Mouse (Mus musculus): ENCODE data around the gene Rbfox3.

The Rbfox3 gene

DNA sequence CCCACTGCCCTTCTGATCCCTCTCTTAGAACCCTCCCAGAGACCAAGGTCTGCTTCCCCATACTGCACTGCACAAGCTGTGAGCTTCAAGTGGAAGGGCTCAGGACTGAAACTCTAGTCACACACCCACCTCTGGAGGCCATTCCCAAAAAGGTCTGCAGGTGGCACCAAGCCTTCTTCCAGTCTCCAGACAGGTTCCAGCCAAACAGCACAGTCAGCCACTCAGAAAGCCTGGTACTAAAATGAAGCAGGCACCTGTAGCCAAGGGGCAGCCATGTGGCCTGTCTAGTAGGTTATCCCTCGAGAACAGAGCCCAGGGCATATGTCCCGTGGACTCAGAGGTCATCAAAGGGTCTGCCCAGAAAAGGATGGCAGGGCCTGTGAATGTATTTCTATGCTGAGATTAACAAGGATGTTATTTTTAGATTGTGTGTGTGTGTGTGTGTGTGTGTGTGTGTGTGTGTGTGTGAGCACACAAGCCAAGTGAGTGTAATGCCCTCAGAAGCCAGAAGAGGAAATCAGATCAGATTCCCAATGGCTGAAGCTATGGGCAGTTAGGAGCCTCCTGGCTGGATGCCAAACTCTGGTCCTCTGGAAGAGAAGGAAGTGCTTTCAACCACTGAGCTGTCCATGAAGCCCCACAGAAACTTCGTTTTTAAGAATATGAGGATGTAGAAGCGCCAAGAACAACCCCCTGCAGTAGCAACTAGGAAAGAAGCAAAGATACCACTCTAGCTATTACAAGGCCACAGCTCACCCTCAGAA, at the start of gene Rbfox3:
Rbfox3 (minus strand) TSS at position 291 of the 764 bp plus-strand sequence.
- DNase-seq (ENCODE audit: low spot score in 2 of 2) = no peak

DNA sequence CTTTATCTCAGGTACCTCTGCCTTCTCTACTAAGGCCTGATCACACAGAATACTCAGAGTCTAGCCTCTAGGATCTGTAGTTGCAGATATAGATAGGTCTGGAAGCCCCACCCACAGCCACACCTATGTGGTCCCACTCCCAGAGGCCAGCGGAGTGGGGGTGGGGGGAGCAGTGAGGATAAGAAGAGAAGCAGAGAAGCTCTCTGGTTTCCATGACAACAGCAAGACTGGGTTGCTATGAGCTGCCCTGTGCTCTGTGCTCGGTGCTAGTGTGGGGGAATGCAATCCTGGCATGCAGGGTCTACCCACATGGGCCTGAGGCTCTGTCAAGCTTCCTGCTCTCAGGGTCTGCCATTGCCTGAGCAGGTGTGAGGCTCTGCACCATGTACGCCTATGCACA, 49.3 kb upstream of the Rbfox3 start:
- DNase-seq (ENCODE audit: low spot score in 2 of 2) = no peak

DNA sequence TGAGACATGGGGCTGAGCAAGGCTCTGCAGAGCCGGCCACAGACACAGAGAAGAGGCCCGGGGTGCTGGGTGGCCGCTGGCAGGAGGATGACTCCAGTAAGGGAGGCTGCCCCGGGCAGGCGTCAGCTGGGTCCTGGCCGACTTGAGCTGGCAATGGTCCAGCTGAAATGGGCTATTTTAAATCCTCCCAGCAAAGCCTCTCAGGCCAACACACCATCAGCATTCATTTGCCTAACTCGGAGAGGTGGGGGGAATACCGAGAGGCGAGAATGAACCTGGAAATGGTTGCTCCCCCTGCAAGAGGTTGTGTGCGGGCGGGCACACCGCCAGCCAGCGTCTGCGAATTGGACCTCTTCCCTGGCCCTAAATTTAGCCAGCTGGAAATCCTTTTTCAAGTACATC, 45.7 kb upstream of the Rbfox3 start:
- DNase-seq (ENCODE audit: low spot score in 2 of 2) = no peak

DNA sequence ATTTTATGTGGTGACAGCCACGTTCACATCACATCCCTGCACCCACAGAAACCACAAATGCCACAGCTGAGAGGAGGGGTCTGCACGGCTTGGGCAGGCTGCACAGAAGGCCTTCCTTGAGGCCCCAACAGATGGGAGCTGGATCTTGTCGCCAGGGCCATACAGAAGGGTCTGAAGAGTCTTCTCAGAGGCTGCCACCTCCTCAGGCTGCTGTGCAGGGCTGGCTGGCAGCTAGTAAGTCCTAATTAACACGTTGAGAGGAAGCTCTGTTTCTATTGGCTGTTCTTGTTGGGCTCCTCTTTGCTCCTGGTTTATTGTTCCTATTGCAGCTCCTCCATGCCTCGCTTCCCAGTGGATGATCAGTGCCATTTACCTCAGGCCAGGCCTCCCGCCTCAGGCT, 43.6 kb upstream of the Rbfox3 start:
- no peak for DNase-seq (ENCODE audit: low spot score in 2 of 2)

DNA sequence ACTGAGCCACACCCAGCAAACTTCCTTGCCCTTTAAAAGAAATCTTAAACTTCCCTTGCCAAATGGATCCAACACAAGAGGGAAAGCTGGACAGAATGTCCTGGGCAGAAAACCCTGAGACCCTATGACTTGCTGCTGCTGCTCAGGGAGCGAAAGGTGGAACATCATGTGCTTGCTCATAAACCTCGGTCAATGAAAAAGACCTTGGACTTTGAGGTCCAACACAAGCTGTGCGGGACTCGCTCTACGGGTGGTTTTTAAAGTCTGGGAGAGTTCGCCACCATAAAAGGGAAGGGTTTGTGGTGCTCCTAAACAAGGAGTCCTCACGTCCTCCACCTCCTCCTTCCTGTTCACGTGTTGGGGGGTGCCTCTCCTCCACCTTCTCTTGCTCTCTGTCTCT, 34.5 kb upstream of the Rbfox3 start:
- DNase-seq (ENCODE audit: low spot score in 2 of 2) = no peak

DNA sequence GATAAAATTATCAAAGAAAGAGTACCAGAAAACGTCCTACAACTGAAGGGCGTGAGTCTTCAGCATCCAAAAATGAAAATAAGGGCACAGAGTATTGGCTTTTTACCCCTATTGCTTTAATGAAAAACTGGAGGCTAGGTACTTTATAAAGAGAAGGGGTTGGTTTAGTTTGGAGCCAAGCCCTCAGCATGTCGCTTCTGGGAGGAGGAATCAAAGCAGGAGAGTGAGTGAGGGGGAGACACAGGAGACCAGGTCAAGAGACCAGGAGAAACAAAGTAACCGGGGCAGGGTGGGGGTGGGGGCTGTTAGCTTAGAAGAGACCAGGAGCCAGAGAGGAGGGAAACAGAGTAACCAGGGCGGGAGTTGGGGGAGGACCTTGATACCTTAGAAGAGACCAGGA, 29.9 kb upstream of the Rbfox3 start:
- DNase-seq (ENCODE audit: low spot score in 2 of 2) = no peak

DNA sequence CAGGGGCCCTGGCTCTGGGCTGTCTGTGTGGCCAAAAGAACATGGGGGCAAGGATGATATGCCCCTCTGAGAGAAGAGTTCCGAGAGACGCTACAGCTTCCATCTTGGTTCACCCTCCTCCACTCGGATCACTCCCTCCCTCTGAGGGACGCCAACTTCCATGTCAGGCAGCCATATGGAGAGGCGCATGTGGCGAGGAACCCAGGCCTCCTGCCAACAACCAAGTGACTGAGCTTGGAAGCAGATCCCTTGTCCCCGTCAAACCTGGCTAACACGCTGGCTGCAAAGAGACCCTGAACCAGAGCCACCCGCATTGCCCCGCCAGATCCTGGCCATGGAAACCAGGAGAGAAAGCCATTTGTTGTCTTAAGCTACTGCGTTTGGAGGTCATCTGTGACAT, 29.1 kb upstream of the Rbfox3 start:
- DNase-seq (ENCODE audit: low spot score in 2 of 2) = no peak

DNA sequence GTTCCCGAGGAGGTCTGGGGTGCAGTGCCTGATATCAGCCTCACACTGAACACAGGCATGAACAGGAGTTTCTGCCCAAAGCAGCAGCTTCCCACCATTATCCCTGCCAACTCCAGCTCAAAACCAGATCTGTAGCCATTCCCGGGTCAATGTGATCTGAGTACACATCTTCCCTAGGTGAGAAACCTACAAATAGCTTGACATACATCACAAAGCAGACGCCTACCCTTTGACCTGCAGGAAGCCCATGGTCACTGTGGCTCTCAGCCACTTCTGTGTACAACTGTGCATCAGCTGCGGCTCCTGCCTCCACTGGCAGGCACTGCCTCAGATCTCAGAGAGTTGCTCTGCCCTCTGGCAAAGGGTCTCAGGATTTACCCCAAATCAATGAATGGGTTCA, 28.3 kb upstream of the Rbfox3 start:
- no peak for DNase-seq (ENCODE audit: low spot score in 2 of 2)

DNA sequence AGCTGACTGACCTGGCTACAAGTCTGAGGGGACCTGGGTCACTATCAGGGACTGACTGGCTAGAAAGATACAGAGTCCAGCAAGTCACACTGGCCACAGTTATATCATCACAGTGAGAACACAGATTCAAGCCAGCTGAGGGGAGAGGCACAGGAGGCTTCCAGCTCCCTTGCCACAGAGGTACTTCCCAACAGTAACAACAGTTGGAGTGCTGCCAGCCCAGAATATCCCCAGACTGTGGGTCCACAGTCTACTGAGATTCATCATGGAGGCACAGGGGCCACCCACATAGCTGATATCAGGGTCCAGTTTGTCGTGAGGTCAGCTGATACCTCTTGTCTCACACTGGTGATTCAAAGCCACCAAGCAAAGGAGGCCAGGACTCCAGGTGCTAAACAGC, 23.5 kb upstream of the Rbfox3 start:
- no peak for DNase-seq (ENCODE audit: low spot score in 2 of 2)

DNA sequence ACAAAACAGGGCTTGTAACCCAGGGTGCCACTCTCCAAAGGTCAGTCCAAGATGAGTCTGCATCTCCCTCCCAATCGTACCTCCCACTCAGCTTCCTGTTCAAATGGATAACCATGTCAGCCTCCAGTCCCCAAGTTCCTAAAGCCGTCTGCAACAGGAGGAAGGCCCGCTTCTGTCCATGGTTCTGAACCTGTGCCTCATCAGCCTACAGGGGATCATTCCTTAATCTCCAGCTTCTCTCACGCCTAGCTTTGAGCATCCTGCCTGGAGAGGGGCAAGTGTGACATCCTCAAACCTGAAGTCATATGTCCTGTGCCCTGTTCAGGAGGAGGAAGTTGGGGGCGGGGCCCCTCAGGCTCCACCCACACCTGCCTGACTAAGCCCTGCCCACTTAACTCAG, 15.7 kb upstream of the Rbfox3 start:
- no peak for DNase-seq (ENCODE audit: low spot score in 2 of 2)

DNA sequence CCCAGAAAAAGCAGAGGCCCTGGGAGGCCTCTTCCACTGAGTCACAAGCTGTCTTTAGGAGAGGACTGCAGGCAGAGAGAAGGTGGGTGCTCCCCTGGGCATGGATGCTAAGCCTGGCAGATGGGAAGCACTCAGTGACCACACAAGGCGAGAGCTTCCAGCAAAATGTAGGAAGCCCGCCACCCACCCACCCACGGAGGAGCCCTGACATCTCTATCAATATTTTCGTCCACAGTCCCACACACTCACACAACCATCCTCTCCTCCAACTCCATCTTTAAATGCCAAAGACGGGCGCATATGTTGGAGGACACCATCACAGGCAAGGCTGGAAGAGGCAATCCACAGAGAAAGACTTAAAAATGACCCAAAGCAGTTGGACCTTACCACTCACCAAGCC, 10.5 kb upstream of the Rbfox3 start:
- DNase-seq (ENCODE audit: low spot score in 2 of 2) = no peak

DNA sequence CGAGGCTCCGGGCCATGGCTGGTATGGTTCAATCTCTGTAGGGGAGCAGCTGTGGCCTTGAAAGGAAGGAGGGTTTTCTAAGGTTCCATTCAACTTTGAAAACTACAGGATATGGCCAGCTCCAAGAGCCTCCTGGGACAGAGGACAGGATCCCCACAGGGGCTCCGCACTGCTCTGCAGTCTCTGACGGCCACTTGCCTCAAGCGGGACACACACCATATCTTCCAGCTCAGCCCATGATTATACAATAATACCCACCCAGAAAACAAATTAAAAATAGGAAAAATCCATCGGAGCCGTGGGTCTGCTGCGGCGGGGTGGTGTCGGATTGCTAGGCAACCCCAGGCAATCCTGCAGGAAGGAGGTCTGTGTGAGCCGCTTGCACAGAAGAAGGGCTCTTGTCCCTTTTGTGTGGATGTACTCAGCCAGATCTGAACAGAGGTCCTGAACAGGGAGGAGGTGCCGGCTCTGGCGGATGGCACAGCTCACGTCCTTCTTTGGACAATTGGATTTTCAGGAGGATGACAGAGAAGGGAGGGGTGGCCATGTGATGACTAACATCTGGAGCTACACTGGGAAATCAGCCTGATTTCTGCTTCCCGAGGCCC, 5.1 kb upstream of the Rbfox3 start:
- DNase-seq (ENCODE audit: low spot score in 2 of 2) = no peak

DNA sequence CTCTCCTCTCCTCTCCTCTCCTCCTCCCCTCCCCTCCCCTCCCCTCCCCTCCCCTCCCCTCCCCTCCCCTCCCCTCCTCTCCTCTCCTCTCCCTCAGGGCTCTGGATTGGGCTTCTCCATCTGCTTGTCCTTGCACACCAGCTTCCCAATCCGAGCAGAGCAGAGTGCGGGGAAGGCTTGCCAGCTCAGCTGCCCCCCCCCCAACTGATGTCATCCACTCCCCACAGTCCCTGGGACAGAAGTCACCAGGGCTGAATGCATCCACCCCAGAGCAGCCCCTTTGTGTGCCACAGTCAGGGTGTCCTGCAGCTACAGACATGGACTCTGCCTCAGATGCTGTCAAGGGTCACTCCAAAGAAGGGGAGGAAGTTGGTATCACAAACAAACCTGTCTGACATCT, 4.5 kb upstream of the Rbfox3 start:
- DNase-seq (ENCODE audit: low spot score in 2 of 2) = no peak

DNA sequence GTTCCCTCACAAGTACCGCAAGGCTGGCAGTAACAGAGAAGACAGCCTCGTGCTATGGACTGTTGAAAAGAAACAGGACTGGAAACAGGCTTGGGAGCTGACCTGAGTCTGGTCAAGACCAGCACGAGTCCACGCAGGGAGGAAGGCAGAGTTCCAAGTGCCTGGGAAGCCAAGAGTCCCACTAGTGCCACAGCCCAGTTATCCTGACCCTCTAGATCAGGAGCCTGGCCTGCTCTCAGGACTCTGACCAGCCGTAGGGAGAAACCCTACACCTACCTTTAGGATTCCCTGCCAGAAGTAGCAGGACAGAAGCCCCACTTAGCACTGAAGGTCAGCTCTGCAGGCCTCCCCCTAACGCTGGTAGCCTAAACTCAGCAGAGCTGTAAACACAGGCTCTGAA, 1.3 kb upstream of the Rbfox3 start:
- no peak for DNase-seq (ENCODE audit: low spot score in 2 of 2)

DNA sequence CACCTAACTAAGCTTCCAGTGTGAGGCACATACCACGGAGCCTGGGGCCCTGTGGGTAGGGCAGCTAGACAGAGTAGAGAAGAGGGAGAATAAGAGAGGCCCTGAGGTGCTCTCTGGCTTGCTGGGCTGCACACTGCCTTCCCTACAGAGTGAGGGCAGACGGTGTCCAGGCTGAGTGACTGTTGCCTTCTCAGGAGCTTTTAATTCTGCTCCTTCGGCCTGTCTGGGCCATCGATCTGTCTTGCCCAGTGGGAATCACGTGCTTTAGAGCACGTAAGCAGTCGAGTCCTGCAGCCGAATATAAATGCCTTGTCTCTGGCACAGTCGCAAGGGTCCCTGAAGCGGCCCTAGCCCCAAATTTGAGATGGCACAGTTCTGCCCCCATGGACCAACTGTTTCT, 641 bp downstream of the Rbfox3 start:
- DNase-seq (ENCODE audit: low spot score in 2 of 2) = no peak

DNA sequence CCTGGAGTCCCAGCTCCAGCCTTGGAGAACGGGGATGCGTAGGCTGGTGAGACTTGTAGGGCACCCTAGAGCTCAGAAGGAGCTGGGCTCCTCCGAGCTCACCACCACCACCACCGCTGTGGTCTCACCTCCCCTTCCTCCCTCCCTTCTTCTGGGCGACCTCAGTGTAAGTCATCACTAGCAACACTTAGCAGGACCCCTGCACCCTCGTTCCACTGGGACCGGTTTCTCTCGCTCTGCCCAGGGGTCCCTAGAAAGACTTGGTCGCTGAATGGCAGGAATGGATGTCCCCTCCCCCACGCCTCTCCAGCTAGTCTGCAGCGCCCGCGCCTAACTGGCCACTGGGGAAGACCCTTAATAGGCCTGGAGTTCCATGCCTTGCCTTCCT, 1.6 kb downstream of the Rbfox3 start:
- no peak for DNase-seq (ENCODE audit: low spot score in 2 of 2)

DNA sequence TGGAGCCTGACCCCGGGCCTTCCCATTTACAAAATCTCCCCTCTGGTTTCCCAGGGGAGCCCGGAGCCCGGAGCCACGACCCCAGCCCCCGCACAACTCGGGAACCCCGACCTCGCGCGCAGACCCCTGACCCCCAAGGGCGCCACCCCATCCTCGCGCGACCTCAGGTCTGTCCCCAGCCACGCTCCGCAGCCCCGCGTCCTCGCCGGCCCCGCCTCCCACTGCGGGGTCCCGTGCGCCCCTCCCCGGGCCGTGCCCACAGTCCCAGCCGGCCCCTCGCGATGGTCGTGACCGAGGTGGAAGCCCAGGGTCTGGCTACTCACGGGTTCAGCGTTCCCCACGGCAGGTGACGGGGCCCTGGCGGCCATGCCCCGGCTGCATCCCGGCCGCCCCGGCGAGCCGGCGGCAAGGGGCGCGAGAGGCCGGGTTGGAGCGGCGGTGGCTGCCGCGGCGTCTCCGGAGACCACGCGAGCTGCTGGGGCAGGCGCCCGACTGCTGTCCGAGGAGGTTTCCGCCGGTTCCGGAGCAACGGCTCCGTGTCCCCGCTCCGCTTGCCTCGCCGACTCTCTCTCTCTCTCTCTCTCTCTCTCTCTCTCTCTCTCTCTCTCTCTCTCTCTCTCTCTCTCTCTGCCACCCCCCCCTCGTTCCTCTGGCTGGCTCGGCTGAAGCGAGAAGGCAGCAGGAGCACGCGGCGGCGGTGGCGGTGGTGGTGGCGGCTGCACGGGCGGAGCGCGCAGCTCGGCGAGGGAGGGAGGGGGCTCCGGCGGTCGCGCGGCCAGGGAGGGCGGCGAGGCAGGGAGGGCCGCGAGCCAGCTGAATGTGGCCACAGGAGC, 2.2 kb downstream of the Rbfox3 start:
- DNase-seq (ENCODE audit: low spot score in 2 of 2) = no peak

DNA sequence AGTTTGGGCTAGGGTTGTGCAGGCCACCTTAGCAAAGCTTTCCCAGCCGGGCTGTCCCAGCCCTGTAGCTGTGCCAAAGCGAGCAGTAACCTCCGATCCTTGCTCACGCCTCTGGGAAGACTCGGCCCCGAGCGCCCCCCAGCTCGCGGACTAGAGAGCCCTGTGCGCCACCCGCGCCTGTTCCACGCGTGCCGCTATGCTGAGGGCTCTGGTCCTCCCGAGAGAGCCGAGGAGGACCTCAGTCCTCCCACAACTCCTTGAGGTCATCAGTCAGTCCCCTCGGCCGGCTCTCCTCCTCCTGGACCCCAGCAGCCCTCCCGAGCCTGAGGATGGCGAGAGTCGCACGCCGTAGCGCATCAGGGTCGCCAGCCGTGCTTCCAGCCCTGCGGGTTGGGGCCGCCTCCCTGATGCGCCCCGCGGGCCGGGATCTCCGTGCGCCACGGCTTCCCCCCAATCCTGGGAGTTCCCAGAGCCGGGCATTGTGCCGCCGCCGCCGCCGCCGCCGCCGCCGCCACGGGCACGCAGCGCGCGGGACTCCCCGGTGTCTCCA, 2.9 kb downstream of the Rbfox3 start:
- no peak for DNase-seq (ENCODE audit: low spot score in 2 of 2)

DNA sequence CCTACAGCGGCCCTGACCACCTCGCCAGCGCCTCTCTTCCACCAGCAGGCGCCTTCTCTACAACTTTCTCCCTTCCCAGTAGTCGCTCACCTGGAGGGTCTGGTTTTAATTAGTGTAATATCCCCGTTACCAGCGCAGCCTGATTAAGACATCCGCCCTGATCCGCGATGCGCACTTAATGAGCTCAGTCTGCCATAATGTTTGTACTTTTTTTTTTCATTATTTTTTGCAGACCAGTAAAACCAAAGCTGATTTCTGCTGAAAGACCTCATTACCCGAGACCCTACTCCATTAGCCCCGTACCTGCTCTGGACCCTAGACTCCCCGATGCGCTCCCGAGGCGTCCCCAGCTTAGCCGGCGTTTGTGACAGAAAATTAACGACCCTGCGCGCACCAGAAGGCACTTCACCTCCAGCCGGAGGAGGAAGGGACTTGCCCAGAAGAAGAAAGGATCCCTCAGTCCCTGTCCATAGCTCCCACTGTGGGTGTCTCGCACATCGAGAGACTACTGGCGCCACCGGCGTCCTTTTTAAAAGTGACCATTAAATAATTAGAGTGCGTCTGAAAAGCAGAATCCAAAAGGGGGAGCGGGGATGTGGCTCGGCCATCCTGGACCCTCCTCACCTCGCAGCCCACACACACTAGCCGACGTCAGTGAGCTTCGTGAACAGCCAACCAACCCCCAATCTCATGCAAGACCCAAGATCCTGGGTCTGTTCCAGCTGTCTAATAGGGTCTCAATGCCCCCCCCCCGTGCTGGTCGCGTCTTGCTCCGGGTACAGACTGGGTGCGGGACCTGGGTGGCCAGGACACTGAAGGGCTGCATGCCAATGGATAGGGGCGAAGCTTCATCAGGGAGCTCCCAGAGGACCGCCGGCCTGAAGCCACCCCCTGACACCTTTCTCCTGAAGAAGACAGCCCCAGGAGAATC, 3.7 kb downstream of the Rbfox3 start:
- DNase-seq (ENCODE audit: low spot score in 2 of 2) = no peak

DNA sequence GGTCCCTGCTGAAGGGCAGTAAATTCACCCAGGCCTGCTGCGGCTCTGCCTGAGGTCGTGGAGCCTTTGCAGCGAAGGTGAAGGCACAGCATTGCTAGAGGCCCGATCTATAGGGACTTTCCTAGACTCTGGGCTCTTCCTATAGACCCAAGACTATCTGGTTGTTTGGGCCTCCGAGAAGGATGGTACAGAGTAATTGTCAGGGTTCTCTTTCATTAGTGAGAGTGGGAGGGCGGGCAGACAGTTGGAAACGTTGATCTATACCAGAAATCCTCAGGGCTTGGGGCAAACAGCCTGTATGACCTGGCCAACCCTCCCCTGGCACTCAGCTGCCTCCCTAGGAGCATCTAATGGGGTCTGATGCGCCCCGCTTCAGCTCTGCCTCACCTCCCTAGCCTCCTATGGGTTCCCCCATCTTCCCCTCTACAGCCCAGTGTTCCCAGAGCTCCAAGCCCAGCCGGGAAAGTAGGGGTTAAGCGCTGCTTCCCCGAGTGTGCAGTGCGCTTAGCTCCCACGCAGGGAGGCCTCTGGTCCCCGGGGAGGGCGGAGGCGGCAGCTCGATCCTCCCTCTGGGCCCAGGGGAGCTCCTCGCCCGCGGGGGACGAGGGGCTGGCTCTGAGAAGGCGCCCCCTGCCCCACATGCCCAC, 4.5 kb downstream of the Rbfox3 start:
- DNase-seq (ENCODE audit: low spot score in 2 of 2) = no peak
